Mouse (Mus musculus) hematopoietic stem cell, adult 5-6 weeks (primary cell): ENCODE measurements at regions not wholly inside any gene's neighbourhood (a gene's known extent, or its start where the extent isn't known, plus 50 kb on each side); places are given as distances from the start of the nearest gene placed in this dataset.

Experiments
- ATAC-seq, 2 experiments: fragments of 125-278 bp in 1 of 2; replicated peaks in 1 of 2; 2 replicates each; pipeline ENCODE4 v1.8.0; 2016 to 2017; ENCODE audit warnings: inconsistent platforms in 2 of 2, mild to moderate bottlenecking in 2 of 2, moderate number of reproducible peaks in 2 of 2, low read depth in 1 of 2, moderate TSS enrichment in 1 of 2; ENCODE audit not compliant: low FRiP score in 2 of 2, poor library complexity in 2 of 2, severe bottlenecking in 2 of 2, insufficient read depth in 1 of 2, low TSS enrichment in 1 of 2

GRCm38 (mm10) chr13:31681571-31681970 lies 56.0 kb downstream of the Foxf2 start:
- no peak for ATAC-seq

GRCm38 (mm10) chr13:31683311-31683710 lies 57.7 kb downstream of the Foxf2 start:
- ATAC-seq: no peak

- no peak for ATAC-seq
These were observed 62.9 kb downstream of the Foxf2 start for GRCm38 (mm10) chr13:31688531-31688930.

- peak in 1 of 2 experiments; percentile 49; a peak in 2 of 4 replicates for ATAC-seq
These were observed 63.7 kb downstream of the Foxf2 start for GRCm38 (mm10) chr13:31689317-31689716.

- no peak for ATAC-seq
These were observed 70.1 kb downstream of the Foxf2 start for GRCm38 (mm10) chr13:31695725-31696124.

- ATAC-seq: no peak
These were observed 78.6 kb downstream of the Foxf2 start for GRCm38 (mm10) chr13:31704199-31704598.

- no peak for ATAC-seq
These were observed 79.8 kb downstream of the Foxf2 start for GRCm38 (mm10) chr13:31705406-31705805.

- no peak for ATAC-seq
These were observed 85.1 kb downstream of the Foxf2 start for GRCm38 (mm10) chr13:31710681-31711080.

- ATAC-seq: no peak
These were observed 90.1 kb downstream of the Foxf2 start for GRCm38 (mm10) chr13:31715683-31716082.

GRCm38 (mm10) chr13:31716771-31717170 lies 89.7 kb upstream of the Foxc1 start:
- no peak for ATAC-seq

- ATAC-seq: no peak
These were observed 85.7 kb upstream of the Foxc1 start for GRCm38 (mm10) chr13:31720731-31721130.

- no peak for ATAC-seq
These were observed 77.6 kb upstream of the Foxc1 start for GRCm38 (mm10) chr13:31728862-31729261.

GRCm38 (mm10) chr13:31746276-31746675 lies 60.2 kb upstream of the Foxc1 start:
- ATAC-seq: no peak
